24 mouse cellular contexts compared by ENCODE assay signal in genomic region chr11:71770479-71770878, GRCm38 (mm10). TPM values are rescaled to one million over a fixed set of nuclear protein-coding genes. Genes with fewer than 3 reads are reported as not detected.
DNase-seq lines count a peak whose midpoint lies in the region; ATAC-seq and TF ChIP-seq lines count a peak whose summit lies in the region.
"Had no signal": no experiment of that assay in that cellular context is flagged by ENCODE, and none has a peak within 500 bp of the region (broad histone marks: within the 10 kb centered on the region; RNA-seq: fewer than 3 reads in every experiment).

No protein-coding gene starts in this region.

- no peak for TF ChIP-seq POLR2A in myocyte (IDR thresholded peaks at IDR 0.05; ENCODE audit: insufficient read length, low read depth)

- no peak overlapping the region for H3K9ac ChIP-seq in midbrain, postnatal 0 days (replicated peaks; ENCODE audit: low read length, poor library complexity, severe bottlenecking)
- no peak overlapping the region for H3K9ac ChIP-seq in midbrain, embryonic 15.5 days
- H3K9ac ChIP-seq: heart, embryonic 13.5 days; lung, embryonic 14.5 days; neural tube, embryonic 15.5 days had no signal

- H3K4me3 ChIP-seq in midbrain, postnatal 0 days (ENCODE audit: low read depth, low read length), result no peak overlapping the region
- no peak overlapping the region for H3K4me3 ChIP-seq in midbrain, embryonic 15.5 days
- no peak overlapping the region for H3K4me3 ChIP-seq in myocyte
- H3K4me3 ChIP-seq: embryonic facial prominence, embryonic 10.5 days; heart, embryonic 13.5 days; limb, embryonic 10.5 days; neural tube, embryonic 15.5 days had no signal

- no peaks in the 10 kb centered on the region for H3K27me3 ChIP-seq in midbrain, postnatal 0 days (ENCODE audit: insufficient read depth, low read length)
- H3K27me3 ChIP-seq in midbrain, embryonic 15.5 days (replicated peaks), result no peaks in the 10 kb centered on the region
- no peaks in the 10 kb centered on the region for H3K27me3 ChIP-seq in myocyte (ENCODE audit: control insufficient read depth, insufficient read depth, insufficient read length)
- H3K27me3 ChIP-seq: neural tube, embryonic 15.5 days had no signal

- H3K36me3 ChIP-seq in midbrain, postnatal 0 days (ENCODE audit: insufficient read depth, low read length), result peaks cover 33% of the 10 kb centered on the region
- H3K36me3 ChIP-seq in midbrain, embryonic 15.5 days (replicated peaks), result peaks cover 5% of the 10 kb centered on the region; the same call in 1 of the 2 replicates
- no peaks in the 10 kb centered on the region for H3K36me3 ChIP-seq in myocyte (ENCODE audit: control insufficient read depth, insufficient read depth)
- H3K36me3 ChIP-seq: heart, embryonic 13.5 days; limb, embryonic 10.5 days had no signal

- no peak overlapping the region for H3K27ac ChIP-seq in midbrain, postnatal 0 days (ENCODE audit: low read depth, low read length)
- H3K27ac ChIP-seq in midbrain, embryonic 15.5 days, result no peak overlapping the region
- H3K27ac ChIP-seq: embryonic facial prominence, embryonic 10.5 days; heart, embryonic 13.5 days; limb, embryonic 10.5 days; macrophage; neural tube, embryonic 15.5 days had no signal

- H3K4me2 ChIP-seq in midbrain, postnatal 0 days (ENCODE audit: low read depth, low read length, poor library complexity, severe bottlenecking), result no peak overlapping the region
- no peak overlapping the region for H3K4me2 ChIP-seq in midbrain, embryonic 15.5 days
- H3K4me2 ChIP-seq in myocyte (ENCODE audit: low read depth), result no peak overlapping the region
- H3K4me2 ChIP-seq: heart, embryonic 13.5 days; liver, embryonic 11.5 days; lung, embryonic 14.5 days; neural tube, embryonic 15.5 days had no signal

- no peak overlapping the region for H3ac ChIP-seq in myocyte (ENCODE audit: control insufficient read depth, insufficient read length)

- no peaks in the 10 kb centered on the region for H3K9me3 ChIP-seq in midbrain, postnatal 0 days (ENCODE audit: low read length)
- no peaks in the 10 kb centered on the region for H3K9me3 ChIP-seq in midbrain, embryonic 15.5 days
- H3K9me3 ChIP-seq: embryonic facial prominence, embryonic 10.5 days; heart, embryonic 13.5 days; limb, embryonic 10.5 days; neural tube, embryonic 15.5 days had no signal

- no peaks in the 10 kb centered on the region for H3K79me2 ChIP-seq in myocyte (ENCODE audit: control insufficient read depth, insufficient read depth)

- H3K4me1 ChIP-seq in midbrain, postnatal 0 days (ENCODE audit: insufficient read depth, low read length), result peaks cover 4% of the 10 kb centered on the region
- peaks cover 29% of the 10 kb centered on the region for H3K4me1 ChIP-seq in midbrain, embryonic 15.5 days

- WGBS in midbrain, postnatal 0 days, result 48% methylated on average over 2 of the region's 2 CpGs
- WGBS in midbrain, embryonic 15.5 days, result 49% methylated on average over 2 of the region's 2 CpGs

- TF ChIP-seq CTCF in midbrain, postnatal 0 days (IDR thresholded peaks at IDR 0.05), result no peak

- peak; percentile 20 for ATAC-seq in frontal cortex, adult (ENCODE audit: low TSS enrichment)
- ATAC-seq in midbrain, postnatal 0 days (ENCODE audit: low FRiP score), result no peak
- ATAC-seq in midbrain, embryonic 15.5 days (replicated peaks), result no peak
- ATAC-seq: forebrain, embryonic 16.5 days had no signal

- DNase-seq in frontal cortex, postnatal 10 days (ENCODE audit: low spot score in 2 of 2), result no peak
- peak; percentile 63 to 84 for DNase-seq in layer of hippocampus, adult 8-10 months (ENCODE audit: low spot score in 2 of 2)
- DNase-seq in layer of hippocampus, adult 9-10 months (ENCODE audit: low spot score), result no peak
- DNase-seq in midbrain, postnatal 0 days (ENCODE audit: low spot score), result peak; percentile 41
- no peak for DNase-seq in lung, postnatal 10 days
- DNase-seq: adrenal gland, adult 8-10 months; cerebellum, adult 11 months; cerebellum, postnatal 36 days; heart, postnatal 36 days; kidney, adult 8-10 months; lung, embryonic 14.5 days; right cerebral cortex, postnatal 4 days; thymus, adult 18-20 months had no signal

TF ChIP-seq in myocyte, 11 proteins besides CTCF, POLR2A, EP300 and RAD21:
- no peak for TF ChIP-seq TCF3 (IDR thresholded peaks at IDR 0.05; ENCODE audit: insufficient read length, low read depth)
- no peak for TF ChIP-seq E2F4 (IDR thresholded peaks at IDR 0.05; ENCODE audit: insufficient read depth)
- no peak for TF ChIP-seq SRF (IDR thresholded peaks at IDR 0.05; ENCODE audit: control insufficient read depth, insufficient read length, low read depth)
- TF ChIP-seq TCF12 (IDR thresholded peaks at IDR 0.05; ENCODE audit: insufficient read depth, poor library complexity, severe bottlenecking), result no peak
- TF ChIP-seq POLR2AphosphoS2 (IDR thresholded peaks at IDR 0.05; ENCODE audit: insufficient read length, low read depth), result no peak
- TF ChIP-seq MYOG (IDR thresholded peaks at IDR 0.05; ENCODE audit: control insufficient read depth in 1 of 3, insufficient read depth in 1 of 3, insufficient read length in 2 of 3, low read depth in 2 of 3), result no peak
- peak in 2 of 3 experiments; percentile 20 to 48 for TF ChIP-seq MYOD1 (IDR thresholded peaks at IDR 0.05; ENCODE audit: control insufficient read depth in 1 of 3, insufficient read length in 2 of 3, low read depth in 2 of 3)
TF ChIP-seq in myocyte: peak in this region for 1.

RNA-seq across cellular contexts. Expression of gene Wscd1, which starts 20.8 kb away (rescaled TPM):
- 100 to 1,000 TPM; 108 to 120 (median 117) TPM for total RNA-seq in layer of hippocampus, adult 8-10 months (2022)
- total RNA-seq in midbrain, postnatal 0 days (2014; rRNA removed), result 143 and 167 TPM in 2 replicates
- polyA plus RNA-seq in midbrain, postnatal 0 days (2015; fragmentation: Nextera tagmentation; extraction: Ambion mirVana), result 81.5 and 82.4 TPM in 2 replicates
- polyA plus RNA-seq in midbrain, embryonic 15.5 days (2015; fragmentation: Nextera tagmentation; extraction: Ambion mirVana), result 86.4 and 95.0 TPM in 2 replicates
- polyA plus RNA-seq in myocyte (2012; fragmentation: generic; extraction: Trizol), result 0.01 TPM
- total RNA-seq: monocyte, adult 5-6 weeks had no signal
- polyA plus RNA-seq: macrophage had no signal

Comparison
In these comparisons a context has a peak if more than half of its experiments do, and no peak if none do; other contexts are left out.
1. DNase-seq: peak in layer of hippocampus, adult 8-10 months (2 of 2) and midbrain, postnatal 0 days (single experiment); none in frontal cortex, postnatal 10 days (0 of 2), layer of hippocampus, adult 9-10 months (single experiment) and lung, postnatal 10 days (single experiment).
2. RNA of gene Wscd1, which starts 20.8 kb away (polyA plus RNA-seq): 86.4 to 95.0 TPM in midbrain, embryonic 15.5 days and 81.5 to 82.4 TPM in midbrain, postnatal 0 days; 0.01 TPM in myocyte (single experiment); every median in the first group is over 10 times any median in the second.